Mouse (Mus musculus) G1E (cell line): ENCODE measurements at regions not wholly inside any gene's neighbourhood (a gene's known extent, or its start where the extent isn't known, plus 50 kb on each side); places are given as distances from the start of the nearest gene placed in this dataset.

ENCODE experiments used
- CTCF ChIP-seq: IDR thresholded peaks from 2 replicates; pipeline ENCODE4 v1.5.1; 2012; ENCODE audit warnings: low read depth, low read length, inconsistent platforms, mixed read lengths
- GATA1 ChIP-seq: IDR thresholded peaks from 2 replicates; pipeline ENCODE4 v1.6.1; 2012; ENCODE audit warnings: borderline replicate concordance, low read length, inconsistent platforms, mixed read lengths

DNA sequence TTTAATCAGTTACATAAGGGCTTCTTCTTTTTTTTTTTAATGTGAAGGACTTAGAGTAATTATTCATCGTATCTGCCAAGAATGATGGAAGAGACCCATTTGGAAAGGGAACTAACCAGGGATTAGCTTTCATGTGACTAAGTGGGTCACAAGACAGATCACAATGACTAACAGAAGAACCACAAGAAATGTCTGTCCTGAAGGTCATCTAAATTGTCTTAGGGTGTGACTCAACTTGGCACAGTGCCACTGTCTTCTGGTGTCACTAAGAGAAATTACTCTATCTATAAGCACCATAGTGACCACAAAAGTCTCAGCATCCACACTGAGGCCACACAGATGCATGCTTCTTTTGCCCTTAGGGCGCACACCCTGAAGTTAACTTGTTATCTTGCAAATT lies 182.0 kb downstream of the Etnk1 start:
- TF ChIP-seq CTCF: no peak
- TF ChIP-seq GATA1: no peak
